Mouse (Mus musculus) adrenal gland, postnatal 14 days (tissue): ENCODE measurements at regions not wholly inside any gene's neighbourhood (a gene's known extent, or its start where the extent isn't known, plus 50 kb on each side); places are given as distances from the start of the nearest gene placed in this dataset.

Experiments used
- DNase-seq: peaks from one replicate; pipeline ENCODE4 v3.0.0; 2021; ENCODE audit warnings: mixed read lengths

DNA sequence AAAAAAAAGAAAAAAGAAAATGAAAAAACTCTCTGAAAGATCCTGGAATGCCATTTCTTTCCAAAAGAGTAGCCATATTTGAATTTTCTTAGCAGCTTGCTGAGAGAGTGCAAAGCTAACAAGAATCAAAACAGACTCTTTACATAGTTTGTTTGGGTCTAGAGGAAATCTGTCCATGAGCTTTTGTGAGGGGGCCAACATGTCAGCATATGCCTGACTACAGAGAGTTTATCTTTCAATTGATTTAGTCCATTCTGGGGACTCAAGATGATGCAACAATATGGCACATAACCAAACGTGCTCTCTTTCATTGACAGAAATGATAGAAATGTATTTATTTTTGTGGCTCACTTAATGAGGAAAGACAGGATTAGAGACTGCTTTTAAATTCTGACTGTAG, 822.8 kb upstream of the Acvr2a start:
- DNase-seq, result no peak

DNA sequence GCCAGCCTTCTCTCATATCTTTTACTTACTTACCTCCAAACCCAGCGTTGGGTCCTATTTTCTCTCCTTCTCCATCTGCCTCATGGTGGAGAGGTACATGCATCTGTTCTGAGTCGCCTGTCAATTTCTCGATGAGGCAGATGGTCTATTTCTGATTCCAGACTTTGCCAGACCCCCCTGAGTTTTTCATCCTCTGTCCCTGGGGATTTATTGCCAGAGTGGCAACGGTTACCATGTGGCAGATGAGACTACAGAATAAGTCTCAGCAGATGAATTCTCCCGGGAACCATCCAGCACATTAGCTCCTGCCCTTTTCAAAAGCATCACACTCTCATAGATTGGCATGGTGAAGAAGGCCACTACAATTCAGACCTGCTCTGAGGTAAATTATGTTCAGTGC, 819.7 kb upstream of the Acvr2a start:
- DNase-seq, result no peak

DNA sequence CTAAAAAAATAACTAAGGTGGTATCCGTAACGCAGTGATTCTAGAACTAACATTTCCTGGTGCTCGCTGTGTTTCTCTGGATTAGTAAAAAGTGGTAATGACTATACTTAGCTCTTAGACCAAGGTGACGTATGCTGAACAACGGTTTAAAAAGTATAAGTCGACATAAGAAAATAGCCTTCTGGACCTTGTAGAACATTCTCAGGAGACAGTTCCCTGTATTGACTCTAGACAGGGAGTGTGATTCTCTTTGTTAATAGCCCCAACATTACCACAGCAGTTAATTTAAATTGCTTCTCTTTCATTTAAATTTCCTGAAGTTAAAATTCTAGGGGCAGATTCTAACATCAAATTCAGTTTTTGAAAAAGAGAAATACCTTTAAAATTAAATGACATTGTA, 812.7 kb upstream of the Acvr2a start:
- DNase-seq, result no peak

DNA sequence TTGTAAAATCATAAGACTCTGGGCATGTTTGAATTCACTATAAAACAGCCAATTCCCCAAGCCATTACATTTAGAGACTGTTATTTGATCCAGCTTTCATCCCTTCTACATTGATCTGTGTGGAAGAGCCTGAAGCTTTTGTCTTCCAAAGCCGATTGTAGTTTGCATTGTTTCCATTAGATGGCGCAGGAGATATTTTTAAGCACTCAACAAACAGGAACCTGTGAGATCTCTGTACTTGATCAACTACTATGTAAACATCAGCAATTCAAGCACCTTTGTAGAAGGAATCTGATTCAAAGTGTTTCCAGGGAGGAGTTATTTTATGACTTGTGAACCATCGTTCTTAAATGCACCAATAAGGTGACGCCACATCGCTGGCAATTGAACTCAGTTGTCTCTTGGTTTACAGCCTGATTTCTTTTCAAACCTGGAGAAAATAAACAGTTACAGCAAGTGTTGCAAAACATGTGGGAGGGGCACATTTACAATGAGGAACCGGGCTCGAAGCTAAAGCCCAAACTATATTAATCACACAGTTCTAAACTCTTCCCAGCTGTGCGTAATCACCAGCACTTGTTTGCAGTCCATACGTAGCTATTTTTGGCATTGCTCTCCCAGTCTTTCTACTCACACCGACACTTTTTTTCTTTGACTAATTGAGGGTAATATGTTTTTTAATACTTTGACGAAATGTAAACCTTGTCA, 812.0 kb upstream of the Acvr2a start:
- peak; percentile 39 for DNase-seq

DNA sequence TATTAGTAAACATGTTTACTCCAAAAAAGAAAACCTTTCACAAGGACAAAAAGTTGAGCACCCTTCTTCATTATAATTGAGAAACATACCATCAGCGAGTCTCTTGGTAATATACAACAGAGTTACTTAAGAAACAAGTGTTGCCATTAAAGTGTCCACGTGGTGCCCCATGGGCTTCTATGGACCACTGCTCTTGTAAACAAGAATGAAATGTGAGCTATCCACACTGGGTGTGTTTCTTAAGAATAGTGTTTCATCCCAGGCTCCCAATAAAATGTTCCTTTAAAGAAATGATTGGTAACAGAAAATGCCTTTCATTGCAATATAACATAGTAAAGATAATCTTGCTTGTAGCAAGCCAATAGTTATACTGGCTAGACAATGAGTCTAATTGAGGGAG, 803.6 kb upstream of the Acvr2a start:
- no peak for DNase-seq

DNA sequence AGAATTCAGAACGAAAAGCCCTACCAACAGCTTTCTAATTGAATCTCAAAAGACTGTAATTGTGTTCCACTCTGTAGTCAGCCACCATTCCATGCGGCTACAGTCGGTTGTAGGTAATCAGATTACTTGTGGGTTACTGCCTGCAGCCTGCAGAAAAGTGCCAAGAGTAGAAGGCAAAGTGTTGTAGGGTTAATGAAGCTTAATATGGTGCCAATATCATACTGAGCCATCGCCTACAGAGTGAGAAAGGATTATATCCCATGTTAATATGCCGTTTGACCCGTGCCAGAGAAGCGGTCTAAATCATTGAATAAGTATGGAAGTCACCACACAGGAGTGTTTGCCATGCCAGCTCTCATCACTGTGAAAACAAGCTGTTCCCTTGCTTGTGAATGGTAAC, 786.4 kb upstream of the Acvr2a start:
- no peak for DNase-seq

DNA sequence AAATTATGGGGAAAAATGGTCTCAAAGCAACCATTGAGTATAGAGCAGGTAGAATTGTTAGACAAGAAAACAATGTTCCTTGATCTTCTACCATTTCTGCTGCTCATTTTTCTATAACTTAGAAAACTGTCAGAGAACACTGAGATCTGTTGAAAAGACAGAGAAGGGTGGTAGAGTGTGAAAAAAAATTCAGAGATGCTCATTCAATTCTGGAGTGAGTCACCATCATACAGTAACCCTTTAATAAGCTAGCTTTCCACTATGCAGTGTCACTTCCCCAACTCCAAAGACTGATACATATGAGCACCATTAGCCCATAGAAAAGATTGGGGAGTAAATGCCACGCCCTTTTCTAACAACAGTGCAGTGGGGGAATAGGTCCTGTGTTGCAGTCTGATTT, 752.5 kb upstream of the Acvr2a start:
- no peak for DNase-seq

DNA sequence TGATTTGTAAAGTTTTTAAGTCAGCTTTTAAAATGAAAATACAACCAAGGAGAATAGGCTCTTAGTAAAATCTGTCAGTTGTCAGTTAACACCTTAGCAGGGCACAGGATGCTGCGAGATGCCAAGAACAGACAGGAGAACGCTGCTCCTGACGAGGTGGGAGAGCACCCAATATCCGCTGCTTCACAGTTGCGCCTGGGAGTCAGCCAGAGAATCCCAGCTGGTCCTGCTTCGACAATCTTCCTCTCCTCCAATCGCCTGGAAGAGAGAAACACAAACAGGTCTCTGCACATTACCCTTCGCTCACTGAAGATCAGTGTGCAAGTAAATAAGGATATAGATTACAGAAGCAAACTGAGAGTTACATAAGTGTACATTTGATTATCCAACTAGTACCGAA, 750.5 kb upstream of the Acvr2a start:
- no peak for DNase-seq

DNA sequence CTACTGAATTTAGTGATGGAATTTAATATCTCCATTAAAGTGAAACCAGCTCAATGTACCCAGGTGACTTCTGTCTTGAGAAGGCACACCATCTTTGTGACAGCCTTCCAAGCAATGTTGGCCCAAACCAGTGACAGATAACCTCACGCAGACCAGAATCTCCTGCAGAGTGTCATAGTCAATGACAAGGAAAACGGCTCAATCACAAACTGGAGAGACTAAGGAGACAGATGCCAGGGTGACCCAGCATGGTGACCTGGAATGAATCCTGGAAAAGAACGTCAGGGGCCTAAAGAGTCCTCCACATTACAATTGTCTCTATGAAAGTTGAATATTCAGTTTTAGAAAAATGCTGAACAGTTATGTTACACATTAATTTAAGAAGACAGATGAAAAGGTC, 748.7 kb upstream of the Acvr2a start:
- no peak for DNase-seq

DNA sequence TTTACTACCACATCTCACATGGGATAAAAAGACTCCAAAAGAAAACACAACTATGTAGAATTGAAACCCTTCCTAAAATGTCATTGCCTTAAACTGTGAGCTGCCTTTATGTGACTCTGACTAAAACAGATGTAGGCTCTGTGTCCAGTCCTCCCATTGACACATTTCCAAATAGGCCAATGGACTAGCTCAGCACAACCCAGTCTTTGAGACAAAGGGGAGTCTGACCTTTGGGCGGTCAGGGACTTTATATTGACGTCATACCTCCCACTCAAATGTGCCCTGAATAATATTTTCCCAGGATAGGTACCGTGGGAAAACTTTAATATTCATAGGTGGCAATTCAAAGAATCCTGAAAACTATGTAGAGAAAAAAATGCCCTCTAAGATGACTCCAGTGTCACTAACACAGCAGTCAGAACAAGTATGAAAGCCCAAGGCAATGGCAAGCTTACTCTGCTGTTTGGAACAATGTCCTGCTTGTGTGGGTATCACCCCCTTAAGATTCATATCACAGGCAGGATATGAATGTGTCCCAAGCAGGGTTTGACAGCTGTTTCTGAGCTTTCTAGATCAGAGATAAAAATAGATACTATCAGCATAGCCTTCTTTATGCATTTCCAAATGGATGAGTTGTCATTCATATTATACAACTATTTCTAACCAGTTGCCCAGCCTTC, 731.6 kb upstream of the Acvr2a start:
- DNase-seq, result no peak

DNA sequence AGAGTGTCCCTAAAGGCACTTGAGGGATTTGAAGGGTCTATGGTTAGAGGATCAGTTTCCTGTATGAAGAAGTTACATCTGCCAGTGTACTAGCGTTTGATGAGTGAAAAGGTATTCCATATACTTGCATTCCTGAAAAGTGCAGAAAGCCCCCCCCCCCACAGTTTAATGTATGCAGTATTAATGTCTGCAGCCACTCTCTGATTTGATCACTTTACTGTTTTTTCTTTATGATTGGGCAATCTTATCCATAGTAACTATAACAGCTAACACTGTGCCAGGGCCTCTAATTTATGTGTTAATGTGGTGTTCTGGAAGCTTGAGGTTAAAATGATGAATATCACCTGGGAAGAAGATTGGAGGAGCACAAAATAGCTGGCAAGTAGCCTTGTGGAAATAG, 715.6 kb upstream of the Acvr2a start:
- no peak for DNase-seq

DNA sequence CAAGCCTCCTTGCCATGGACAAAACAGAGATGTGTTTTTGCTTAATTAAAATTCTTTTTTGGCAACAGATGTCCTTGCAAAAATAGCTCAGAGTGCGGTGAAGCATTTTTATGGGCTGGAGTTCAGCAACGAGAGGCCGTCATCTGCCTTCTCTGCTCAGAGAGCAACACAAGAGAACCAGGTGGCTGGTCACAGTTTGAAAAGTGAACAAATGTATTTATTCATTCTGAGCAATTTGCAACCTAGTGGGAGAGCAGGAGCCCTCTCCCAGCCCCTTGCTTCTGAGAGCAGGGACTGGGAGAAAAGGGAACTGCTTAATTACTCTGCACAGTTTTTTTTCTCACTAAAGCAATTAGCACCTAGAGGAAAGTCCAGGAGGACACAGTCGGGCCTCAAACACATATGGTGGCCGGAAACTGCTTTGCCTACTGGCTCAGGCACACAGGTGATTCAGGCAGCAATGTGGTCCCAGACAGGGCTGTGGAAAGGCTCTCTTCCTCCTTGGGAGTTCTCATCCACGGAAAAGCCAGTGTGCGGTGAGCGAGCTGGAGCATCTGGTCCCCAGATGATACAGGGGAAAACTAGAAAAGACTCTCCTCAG, 714.9 kb upstream of the Acvr2a start:
- no peak for DNase-seq

DNA sequence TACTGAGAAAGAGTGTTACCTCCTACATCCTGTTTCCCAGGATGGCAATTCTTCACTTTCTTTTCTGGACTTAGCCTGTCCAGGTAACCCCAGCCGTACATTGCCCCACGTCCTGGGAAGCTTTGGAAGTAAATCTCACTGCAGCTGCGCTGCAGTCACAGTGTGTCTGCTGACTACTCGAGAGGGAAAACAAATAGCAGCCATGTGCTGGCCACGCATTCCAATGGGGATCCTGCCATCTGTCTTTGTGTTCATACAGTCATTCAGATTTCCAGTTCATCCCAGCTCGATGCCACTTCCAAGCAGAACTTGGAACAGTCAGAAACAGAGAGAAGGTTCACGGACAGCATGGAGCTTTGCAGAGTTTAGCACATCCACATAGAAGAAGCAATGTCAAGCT, 690.2 kb upstream of the Acvr2a start:
- no peak for DNase-seq

DNA sequence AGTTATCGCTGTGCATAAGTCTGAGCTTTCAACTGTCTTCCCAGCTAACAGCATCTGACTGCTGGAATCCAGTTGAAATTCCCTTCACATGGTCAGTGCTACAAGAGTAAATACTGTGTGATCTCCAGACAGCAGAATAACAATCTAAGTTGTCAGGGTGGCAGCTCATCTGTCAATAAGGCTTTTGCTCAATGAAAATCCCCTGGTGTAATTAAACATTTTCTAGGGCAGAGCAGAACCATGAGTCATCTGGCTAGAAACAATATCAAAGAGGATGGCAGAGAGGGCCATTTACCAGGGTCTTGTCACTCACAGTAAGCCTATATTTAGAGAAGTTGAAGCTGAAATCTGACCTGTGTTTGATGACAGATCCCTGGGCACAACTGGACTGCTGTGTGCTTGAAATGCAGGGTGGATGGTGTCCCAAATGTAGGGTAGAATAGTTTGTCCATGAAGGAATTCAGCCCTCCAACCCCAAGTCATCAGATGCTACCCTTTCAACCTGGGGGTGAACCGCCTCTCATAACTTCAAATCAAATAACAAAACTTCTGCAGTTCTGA, 675.8 kb upstream of the Acvr2a start:
- no peak for DNase-seq

DNA sequence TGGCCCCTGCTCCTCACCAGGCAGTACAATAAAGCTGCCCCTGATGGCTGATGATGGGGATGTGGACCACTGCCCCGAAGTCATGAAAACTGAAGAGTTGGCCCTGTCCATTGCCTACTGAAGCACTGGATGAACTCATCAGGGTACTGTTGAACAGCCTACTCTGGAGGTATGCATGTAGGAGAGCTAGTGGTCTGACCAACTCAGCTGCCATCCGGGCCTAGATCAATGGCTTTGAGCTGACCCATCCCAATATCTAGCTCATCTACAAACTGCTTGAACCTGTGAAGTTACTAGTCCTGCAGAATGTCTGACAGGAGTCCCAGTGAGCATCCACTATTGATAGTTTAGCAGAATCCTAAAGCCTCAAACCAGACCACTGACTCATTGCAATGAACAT, 672.6 kb upstream of the Acvr2a start:
- DNase-seq, result no peak

DNA sequence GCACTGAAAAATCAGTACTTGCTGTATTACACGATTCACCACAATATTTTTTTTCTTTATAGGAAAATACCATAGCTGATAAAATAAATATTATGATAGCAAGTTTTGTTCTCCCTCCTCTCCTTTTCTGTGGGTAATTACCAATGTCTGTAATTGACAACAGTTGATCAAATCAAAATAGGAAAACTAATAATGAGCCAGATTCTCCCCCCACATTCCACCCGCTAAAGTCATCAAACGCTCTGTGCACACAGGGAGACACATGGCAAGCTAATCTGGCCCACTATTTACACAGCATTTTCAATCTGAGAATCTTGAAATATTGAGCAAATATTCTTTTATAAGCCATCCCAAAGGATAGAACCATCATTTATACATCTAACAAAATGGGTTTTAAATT, 659.2 kb upstream of the Acvr2a start:
- DNase-seq, result no peak

DNA sequence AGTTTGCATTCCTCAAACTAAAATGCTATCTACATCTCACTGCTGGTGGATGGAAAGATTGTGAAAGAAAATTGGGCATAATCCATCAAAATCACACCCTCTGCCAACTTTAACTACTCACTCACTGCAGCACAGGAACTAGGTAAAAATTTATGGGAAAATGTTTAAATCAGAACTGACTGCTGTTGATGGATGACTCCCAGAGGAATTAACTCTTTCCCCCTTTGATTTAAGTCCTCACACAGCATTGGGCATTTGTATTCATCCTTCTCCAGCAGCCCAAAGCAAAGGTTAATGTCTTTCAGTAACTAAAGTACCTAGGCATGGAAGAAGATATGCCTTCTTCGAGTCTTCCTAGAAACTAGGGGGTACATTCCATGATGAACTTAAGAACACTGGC, 641.3 kb upstream of the Acvr2a start:
- no peak for DNase-seq

DNA sequence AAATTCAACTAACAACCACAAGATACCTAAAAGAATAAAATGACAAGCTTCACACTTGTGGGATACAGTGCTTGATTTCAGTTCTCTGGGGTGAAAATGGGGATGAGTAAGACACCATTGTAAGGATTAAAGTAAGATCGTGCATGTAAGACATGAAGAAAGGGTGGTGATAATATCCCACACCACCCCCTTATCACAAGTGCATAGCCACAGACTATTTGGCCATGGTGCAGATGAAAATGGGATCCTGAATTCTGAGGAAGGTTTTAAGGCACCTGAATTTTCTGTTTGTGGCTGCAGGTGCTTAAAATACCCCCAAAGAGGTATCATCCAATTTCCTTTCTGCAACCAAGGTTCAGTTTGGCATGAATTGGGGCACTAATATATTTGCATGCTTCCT, 627.7 kb upstream of the Acvr2a start:
- no peak for DNase-seq

DNA sequence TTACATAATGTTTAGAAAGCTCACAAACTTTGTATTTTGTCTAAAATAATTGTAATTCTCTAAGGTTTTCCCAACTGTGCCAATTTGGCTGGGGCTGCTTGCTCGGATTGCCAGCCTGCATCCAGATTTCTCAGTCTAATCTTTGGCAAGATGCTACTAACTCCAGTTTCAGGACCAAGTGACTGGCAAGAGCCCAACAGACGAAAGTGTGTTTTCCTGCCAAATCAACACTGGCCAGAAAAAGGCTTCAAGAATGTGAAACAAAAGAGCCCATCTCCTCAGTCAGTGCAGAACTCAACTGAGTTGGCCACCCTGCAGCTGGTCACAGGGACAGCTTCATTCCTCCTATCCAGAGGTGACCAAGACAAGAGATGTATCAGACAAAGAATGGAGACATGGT, 627.3 kb upstream of the Acvr2a start:
- DNase-seq, result peak; percentile 46

DNA sequence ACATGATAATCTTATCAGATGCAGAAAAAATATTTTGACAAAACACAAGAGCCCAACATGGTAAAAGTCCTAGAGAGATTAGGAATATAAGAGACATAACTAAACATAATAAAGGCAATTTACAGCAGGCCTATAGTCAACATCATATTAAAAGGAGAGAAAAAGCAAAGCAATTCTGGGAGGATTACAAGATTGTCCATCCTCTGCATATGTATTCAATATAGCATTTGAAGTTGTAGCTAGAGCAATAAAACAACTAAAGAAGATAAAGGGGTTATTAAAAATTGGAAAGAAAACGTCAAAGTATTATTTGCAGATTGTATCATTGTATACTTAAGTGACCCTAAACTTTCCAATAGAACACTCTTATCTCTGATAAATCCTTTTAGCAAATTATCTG, 602.1 kb upstream of the Acvr2a start:
- no peak for DNase-seq

DNA sequence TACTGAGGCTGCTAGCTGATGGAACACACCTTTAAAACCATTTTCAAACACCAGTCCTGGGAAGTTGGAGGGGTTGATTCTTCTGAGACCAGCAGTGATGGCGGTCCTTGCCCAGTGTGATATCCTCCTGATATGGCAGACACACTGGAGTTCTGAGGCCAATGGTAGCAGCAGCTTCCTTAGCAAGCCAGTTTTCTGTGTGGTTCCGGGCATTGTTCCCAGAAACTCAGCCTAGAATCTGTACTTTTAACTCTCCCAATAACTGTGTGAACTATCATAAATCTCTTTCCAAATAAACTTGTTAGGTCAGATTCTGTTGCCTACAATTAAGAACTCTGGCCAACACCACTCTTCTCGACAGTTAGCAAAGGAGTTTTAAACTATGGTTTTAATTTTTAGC, 593.1 kb upstream of the Acvr2a start:
- no peak for DNase-seq

DNA sequence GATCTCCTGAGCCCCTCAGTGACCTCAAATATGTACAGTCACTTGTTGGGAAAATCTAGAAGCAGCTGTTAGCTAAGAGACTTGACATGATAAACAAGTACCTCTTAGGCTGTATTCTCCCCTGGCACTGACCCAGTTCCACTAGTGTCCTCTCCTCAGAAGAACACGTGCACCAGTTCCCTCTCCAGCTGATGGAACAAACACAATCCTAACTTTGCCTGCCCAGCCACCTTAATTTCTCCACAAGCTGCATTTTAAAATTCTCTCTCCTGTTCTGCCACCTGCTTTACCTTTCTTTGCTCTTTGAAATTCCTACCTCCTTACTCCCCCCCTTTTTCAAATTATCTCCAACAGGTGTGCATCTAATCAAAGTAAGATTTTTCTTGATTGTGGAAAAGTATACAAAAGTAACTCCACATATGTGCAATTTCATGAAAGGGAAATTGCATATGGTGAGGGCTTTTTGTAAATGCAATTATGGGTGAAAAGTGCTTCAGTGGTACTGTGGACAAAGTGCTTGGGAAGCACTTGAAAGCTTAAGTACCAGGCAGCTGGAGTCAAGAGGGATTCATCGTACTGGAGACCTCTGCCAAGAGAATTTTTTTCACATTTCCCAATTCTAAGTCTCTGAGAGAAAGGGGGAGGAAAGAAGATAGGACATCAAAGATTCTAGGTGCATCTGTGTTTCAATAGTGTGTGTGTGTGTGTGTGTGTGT, 590.7 kb upstream of the Acvr2a start:
- DNase-seq, result no peak

DNA sequence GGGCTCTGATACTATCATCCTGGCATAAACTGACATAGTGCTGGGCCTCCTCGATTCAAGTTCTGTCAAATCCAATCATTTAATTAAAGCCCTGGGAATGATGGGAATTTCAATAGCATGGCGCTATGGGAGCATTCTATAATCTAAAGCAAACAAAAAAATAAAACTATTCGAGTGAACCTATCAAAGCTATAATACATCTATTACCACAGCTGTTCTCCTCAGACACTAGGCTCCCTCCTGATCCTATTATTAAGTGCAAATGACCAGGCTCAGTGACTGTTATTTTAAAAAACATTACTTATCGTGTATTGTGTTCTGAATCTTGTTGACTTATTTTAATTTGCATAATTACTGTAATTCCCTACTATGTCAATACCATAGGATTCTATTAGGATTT, 563.7 kb upstream of the Acvr2a start:
- DNase-seq, result no peak
